Mouse (Mus musculus): ENCODE data around the gene Gpatch2.
A peak's percentile ranks its signal among the peaks of the same experiment; 100 is the strongest.

Gene Gpatch2

GRCm38 (mm10) chr1:187250741-187251262 is 35.5 kb downstream of the Gpatch2 start:
- no peak for DNase-seq (ENCODE audit: low read depth)

DNA sequence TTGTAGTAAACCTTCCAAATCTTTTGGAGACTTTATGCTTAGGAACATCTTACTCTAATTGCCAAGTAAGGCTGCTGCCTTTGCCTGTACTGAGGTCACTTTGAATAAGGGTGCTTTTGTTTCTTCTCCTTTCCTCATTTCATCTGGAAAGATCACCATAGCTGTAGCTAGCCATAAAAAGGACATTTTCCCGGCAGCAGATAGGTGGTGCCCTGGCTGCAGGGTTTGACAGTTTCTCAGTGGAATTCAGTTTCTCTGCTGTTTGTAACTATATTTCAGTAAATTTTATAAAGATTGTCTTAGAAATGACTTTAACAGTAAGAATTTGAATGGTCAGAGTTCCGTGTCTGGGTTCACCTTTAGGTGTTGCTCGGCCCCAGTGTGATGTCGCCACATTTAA is 43.4 kb downstream of the Gpatch2 start:
- no peak for DNase-seq (ENCODE audit: low read depth)

DNA sequence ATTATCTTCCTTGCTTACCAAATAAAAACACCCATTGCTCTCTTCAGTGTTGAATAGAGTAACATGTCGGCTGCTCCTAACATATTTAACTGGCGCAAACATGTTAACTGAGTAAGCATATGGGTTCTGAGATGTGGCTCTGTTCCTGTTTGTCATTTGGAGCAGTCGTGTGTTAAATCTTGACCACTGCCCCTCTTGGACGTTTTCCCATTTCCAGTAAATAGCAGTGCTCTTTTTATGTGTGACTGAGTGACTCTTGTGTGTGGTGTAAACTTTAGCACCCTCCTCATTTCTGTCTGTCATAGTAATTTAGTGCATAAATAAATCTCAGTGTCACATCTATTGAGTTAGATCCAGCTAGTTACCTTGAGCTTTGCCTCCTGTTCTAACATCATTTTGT is 52.3 kb downstream of the Gpatch2 start:
- DNase-seq (ENCODE audit: low read depth), result no peak

GRCm38 (mm10) chr1:187270318-187271247 is 55.3 kb downstream of the Gpatch2 start:
- DNase-seq (ENCODE audit: low read depth), result no peak

GRCm38 (mm10) chr1:187277324-187277723 is 62.0 kb downstream of the Gpatch2 start:
- no peak for DNase-seq (ENCODE audit: low read depth)

DNA sequence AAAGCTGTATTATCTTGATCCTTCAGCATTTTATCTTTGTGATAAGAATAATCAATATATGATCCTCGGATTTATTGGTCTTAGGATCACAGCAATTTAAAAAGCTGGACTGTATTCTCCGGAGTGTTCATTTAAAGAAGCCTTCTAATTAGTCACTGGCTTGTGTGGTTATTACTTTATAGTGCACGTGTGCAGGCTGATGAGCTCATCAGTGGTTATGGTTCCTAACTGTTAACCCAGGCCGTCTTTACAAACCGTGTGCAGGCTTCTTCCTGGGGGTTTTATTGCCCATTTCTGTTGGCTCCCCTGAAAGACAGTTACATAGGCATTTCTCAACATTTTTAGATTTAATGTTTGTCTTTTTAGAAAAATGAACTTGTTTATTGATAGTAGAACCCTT is 63.2 kb downstream of the Gpatch2 start:
- DNase-seq (ENCODE audit: low read depth), result no peak

- no peak for DNase-seq (ENCODE audit: low read depth)
Measured at GRCm38 (mm10) chr1:187279776-187280175, 64.5 kb downstream of the Gpatch2 start.

- DNase-seq (ENCODE audit: low read depth), result no peak
Measured at GRCm38 (mm10) chr1:187282321-187282720, 67.0 kb downstream of the Gpatch2 start.

DNA sequence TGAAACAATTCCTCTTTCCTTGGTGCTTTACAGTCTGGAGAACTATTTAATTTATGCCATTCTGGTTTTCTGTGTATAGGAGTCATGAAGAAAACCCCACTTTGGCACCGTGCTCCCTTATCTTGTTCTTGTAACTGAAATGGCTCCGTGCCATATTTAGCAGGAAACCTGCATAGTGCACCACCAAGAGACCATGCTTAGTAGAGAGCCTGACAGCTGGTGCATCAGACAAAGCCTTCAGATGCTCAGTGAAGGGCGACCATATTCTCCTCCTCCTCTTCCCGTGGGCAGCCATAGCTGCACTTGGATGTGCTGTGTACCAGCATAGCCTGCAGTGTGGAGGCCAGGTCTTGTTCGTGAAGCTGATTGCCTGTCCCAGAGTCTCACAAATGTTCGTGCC is 67.5 kb downstream of the Gpatch2 start:
- DNase-seq (ENCODE audit: low read depth), result no peak

GRCm38 (mm10) chr1:187285735-187286134 is 70.4 kb downstream of the Gpatch2 start:
- no peak for DNase-seq (ENCODE audit: low read depth)

GRCm38 (mm10) chr1:187286411-187286810 is 71.1 kb downstream of the Gpatch2 start:
- DNase-seq (ENCODE audit: low read depth), result peak; percentile 21

DNA sequence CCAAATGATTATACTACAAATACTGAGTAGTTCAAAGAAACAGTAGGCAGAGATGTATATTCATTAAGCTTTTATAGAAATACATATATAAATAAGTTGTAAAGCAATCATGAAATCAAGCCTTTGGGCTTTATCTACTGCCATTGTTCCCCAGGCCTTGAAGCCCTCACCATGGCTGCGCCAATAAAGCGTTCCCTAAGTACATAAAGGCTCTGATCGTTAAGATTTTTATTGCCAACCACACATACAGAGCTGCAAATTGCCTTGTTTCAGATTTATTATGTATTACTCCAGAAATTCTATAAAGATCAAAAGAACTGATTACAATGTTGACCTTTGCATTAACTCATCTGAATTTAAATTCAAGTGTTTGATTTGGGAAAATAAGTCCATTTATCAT is 71.6 kb downstream of the Gpatch2 start:
- no peak for DNase-seq (ENCODE audit: low read depth)

GRCm38 (mm10) chr1:187290186-187290585 is 74.9 kb downstream of the Gpatch2 start:
- no peak for DNase-seq (ENCODE audit: low read depth)

DNA sequence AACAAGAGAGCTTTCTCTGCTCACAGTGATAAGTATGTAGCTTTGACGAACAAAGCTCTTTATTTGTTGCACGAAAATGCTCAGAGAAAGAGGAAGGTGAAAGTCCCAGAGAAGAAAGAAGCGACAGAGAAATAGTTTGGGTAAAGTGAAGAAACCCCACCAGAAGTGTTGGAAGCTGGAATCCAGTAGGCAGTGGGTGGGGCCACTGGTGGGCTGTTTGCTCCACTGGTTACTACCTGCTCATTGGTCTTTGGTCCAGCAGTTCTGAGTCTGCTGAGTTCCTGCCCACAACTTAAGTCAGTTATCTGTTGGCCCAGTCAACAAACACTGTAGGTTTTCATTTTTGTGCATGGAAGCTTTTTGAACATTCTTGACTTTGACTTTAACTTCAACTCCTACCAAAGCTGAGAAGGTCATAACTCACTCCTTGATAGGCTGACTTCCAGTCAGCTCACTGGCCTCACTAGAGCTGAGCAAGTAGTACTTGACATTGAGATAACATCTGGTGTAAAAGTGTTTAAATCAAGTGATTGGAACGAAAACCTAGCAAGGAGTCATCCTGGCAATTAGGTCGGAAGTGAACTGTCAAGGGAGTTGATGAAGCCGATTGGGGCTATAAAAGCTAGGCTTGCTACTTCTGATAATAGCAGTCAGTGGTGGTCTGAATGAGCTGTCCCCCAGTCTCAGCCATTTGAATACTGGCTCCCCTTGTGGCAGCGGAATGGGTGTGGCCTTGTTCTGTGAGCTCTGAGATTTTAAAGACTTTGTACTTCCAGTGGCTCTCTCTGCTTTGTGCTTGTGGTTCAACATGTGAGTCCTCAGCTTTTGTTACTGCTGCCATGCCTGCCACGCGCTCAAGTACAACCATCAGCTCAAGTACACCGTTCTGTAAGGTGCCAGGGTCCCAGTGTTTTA is 76.4 kb downstream of the Gpatch2 start:
- DNase-seq (ENCODE audit: low read depth), result no peak

- no peak for DNase-seq (ENCODE audit: low read depth)
Measured at GRCm38 (mm10) chr1:187292395-187292749, 77.1 kb downstream of the Gpatch2 start.

GRCm38 (mm10) chr1:187293233-187293632 is 77.9 kb downstream of the Gpatch2 start:
- no peak for DNase-seq (ENCODE audit: low read depth)

DNA sequence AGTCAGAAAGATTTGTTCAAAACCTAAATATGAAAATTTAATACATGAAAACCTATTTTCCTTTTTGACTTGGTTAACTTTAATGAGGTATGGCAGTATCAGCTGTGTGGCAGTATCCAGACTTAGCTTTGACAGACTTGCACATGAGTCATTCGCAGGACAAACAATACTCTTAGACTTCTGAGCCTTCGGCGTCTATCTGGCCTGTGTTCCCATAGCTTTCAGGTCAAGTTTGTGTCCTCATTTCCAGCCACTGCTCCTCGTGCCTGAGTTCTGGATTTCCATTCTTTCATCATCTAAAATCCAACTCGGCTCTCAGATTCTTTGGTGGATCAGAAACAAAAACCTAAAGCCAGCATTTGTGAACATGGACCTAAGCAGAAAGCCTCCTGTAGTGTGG is 79.2 kb downstream of the Gpatch2 start:
- DNase-seq (ENCODE audit: low read depth), result no peak

DNA sequence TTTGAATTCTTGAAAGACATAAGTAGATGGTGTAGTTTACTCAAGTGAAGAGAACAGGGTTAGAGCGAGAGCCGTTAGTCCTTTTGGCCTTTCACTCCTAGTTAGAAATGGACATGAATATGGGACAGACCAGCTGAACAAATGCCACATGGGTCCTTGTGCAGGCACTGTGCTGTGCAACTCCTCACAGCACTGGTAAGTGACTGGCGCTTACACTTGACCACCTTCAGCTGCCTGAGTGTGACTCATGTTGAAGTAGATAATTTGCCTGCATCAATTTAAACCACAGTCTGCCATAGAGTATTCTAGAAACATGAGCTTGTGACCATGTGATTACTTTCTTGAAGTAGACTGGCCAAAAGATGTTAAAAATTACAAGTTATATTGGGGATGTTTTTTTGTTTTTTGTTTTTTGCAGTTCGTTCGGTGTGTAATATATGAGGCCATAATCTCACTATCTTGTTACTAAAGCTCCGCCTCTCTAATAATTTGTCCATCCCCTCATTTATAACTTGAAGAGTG is 79.8 kb downstream of the Gpatch2 start:
- no peak for DNase-seq (ENCODE audit: low read depth)

DNA sequence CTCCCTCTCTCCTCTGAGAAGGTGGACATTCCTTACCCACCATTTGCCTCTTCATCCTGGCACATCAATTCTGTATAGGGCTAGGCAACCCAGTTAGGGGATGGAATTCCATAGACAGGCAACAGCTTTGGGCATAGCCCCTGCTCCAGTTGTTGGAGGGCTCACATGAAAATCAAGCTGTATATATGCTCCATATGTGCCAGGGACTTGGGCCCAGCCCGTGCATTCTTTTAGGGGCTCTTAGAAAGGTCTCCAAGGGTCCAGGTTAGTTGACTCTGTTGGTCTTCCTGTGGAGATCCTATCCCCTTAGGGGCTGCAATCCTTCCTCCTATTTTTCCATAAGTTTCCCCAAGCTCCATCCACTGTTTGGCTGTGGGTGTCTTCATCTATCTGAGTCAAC is 80.4 kb downstream of the Gpatch2 start:
- DNase-seq (ENCODE audit: low read depth), result no peak

DNA sequence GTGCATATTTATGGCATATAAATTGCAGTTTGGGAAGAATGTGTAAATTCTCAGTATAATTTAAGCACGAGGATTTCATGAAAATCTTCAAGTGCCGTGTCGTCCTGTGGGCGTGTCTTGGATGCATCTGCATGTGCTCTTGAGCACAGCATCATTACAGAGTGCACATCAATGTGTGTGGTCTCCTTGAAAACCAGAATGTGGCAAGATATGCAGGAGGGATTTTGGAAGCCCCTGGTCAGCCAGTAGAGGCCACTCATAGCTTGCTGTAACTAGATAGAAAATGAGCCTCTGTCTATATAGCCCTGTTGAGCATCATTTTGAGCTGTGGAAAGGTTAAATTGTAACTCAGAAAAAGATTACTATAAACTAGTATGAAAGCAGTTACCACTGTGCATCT is 83.9 kb downstream of the Gpatch2 start:
- no peak for DNase-seq (ENCODE audit: low read depth)

GRCm38 (mm10) chr1:187300626-187301025 is 85.3 kb downstream of the Gpatch2 start:
- DNase-seq (ENCODE audit: low read depth), result no peak

- no peak for DNase-seq (ENCODE audit: low read depth)
Measured at GRCm38 (mm10) chr1:187303221-187303620, 87.9 kb downstream of the Gpatch2 start.
